Mouse (Mus musculus) ES-Bruce4 (cell line): ENCODE data around the gene Dusp5.

ENCODE experiments used
- CTCF ChIP-seq: IDR thresholded peaks from one replicate; pipeline ENCODE4 v1.8.1; 2011; ENCODE audit warnings: low read depth, low read length
- EP300 ChIP-seq: IDR thresholded peaks from 2 replicates; pipeline ENCODE4 v1.6.1; 2011; ENCODE audit warnings: low read depth, low read length; ENCODE audit not compliant: insufficient read depth
- POLR2A ChIP-seq: IDR thresholded peaks from one replicate; pipeline ENCODE4 v1.8.1; 2011; ENCODE audit warnings: low read length; ENCODE audit not compliant: insufficient read depth

DNA sequence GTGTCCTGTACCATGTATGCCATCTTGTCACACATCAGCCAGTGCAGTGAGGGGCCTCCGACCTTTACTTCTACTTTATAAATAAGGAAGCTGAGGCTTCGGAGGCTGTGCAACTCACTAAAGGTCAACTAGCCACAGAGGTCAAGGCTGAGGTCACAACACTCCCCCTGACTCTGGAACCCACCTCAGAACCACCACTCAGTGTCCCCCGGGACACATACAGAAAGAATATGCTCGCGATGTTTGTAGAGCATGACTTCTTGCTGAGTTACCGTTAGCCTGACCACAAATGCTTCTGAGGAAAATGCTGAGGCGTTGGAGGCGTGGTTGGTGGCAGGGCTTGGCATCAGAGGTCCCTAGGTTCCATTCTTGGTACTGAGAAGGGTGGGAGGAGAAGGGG is 49.3 kb upstream of the Dusp5 start:
- TF ChIP-seq CTCF (no peak), POLR2A (no peak), EP300 (no peak)
